Mouse (Mus musculus) thymus, adult 2 months (tissue): ENCODE results near the gene Tsga10.

ENCODE experiments used
- CTCF ChIP-seq: fragments of 200-500 bp; IDR thresholded peaks from 2 replicates; pipeline ENCODE4 v1.5.1; 2012; ENCODE audit warnings: mild to moderate bottlenecking, control low read depth, low read length, moderate library complexity, borderline replicate concordance; ENCODE audit not compliant: control insufficient read depth, poor library complexity, insufficient read depth; ENCODE audit errors: extremely low read depth
- POLR2A ChIP-seq: fragments of 200-500 bp; IDR thresholded peaks from 2 replicates; pipeline ENCODE4 v1.6.1; 2012; ENCODE audit warnings: mild to moderate bottlenecking, low read length, control low read depth, moderate library complexity; ENCODE audit not compliant: control insufficient read depth, poor library complexity, insufficient read depth; ENCODE audit errors: extremely low read depth

GRCm38 (mm10) chr1:37899816-37900215 lies 33.6 kb upstream of the Tsga10 start:
- TF ChIP-seq CTCF, result no peak
- no peak for TF ChIP-seq POLR2A
